Mouse (Mus musculus) heart, embryonic 11.5 days (tissue): Measurements from ENCODE around the gene Olfr722. TPM values are rescaled to one million over a fixed set of nuclear protein-coding genes. Genes with fewer than 3 reads are reported as not detected.
"Not testable (repeated sequence)": the region's sequence is repeated elsewhere in the genome, so short reads cannot be mapped to it uniquely, and the experiment has no call there.

Experiments used
- ATAC-seq: fragments of 200-750 bp; cut with Nextera tagmentation; replicated peaks from 2 replicates; pipeline ENCODE4 v1.8.0; 2017; ENCODE audit warnings: moderate library complexity; ENCODE audit not compliant: insufficient number of reproducible peaks, low FRiP score, low TSS enrichment
- H3K27ac ChIP-seq: fragments of 300-500 bp; sonication (generic); 2 replicates; pipeline ENCODE4 v1.5.1; 2014; ENCODE audit warnings: mild to moderate bottlenecking, low read depth, low read length
- H3K27me3 ChIP-seq: fragments of 300-500 bp; sonication (generic); 2 replicates; pipeline ENCODE4 v1.6.1; 2014; ENCODE audit warnings: mild to moderate bottlenecking, low read length, mixed read lengths; ENCODE audit not compliant: control insufficient read depth, insufficient read depth
- H3K36me3 ChIP-seq: fragments of 300-500 bp; sonication (generic); 2 replicates; pipeline ENCODE4 v1.6.1; 2014; ENCODE audit warnings: mild to moderate bottlenecking, low read length, moderate library complexity, mixed read lengths; ENCODE audit not compliant: control insufficient read depth, insufficient read depth
- H3K4me1 ChIP-seq: fragments of 300-500 bp; sonication (generic); 2 replicates; pipeline ENCODE4 v1.6.1; 2014; ENCODE audit warnings: low read length; ENCODE audit not compliant: control insufficient read depth, insufficient read depth
- H3K4me2 ChIP-seq: fragments of 300-500 bp; sonication (generic); 2 replicates; pipeline ENCODE4 v1.6.1; 2014; ENCODE audit warnings: mild to moderate bottlenecking, moderate library complexity
- H3K4me3 ChIP-seq: fragments of 300-500 bp; sonication (generic); 2 replicates; pipeline ENCODE4 v1.5.1; 2014; ENCODE audit warnings: low read depth, low read length
- H3K9ac ChIP-seq: fragments of 300-500 bp; sonication (generic); 2 replicates; pipeline ENCODE4 v1.6.1; 2014; ENCODE audit warnings: mild to moderate bottlenecking, low read depth, low read length, moderate library complexity
- H3K9me3 ChIP-seq: fragments of 300-500 bp; sonication (generic); replicated peaks from 2 replicates; pipeline ENCODE4 v1.6.1; 2016; ENCODE audit warnings: low read length; ENCODE audit not compliant: control insufficient read depth
- polyA plus RNA-seq: library from polyadenylated mRNA; unstranded; fragments of >200 nt; fragmentation: Nextera tagmentation; extraction: Ambion mirVana; gene quantifications from 2 replicates; pipeline ENCODE4 v1.2.1, GENCODE M21; 2014

Gene Olfr722
- not detected in 2 replicates for polyA plus RNA-seq

GRCm38 (mm10) chr14:49901899-49902298, at the start of gene Olfr722:
Gene Olfr722 (minus strand): TSS chr14:49901999.
- no peaks in the 10 kb centered on the region for H3K4me1 ChIP-seq
- no peak within 1 kb of the TSS for H3K4me3 ChIP-seq
- H3K36me3 ChIP-seq: no peaks in the 10 kb centered on the region
- H3K9me3 ChIP-seq: no peaks in the 10 kb centered on the region
- ATAC-seq: no peak
- H3K27ac ChIP-seq: no peak within 1 kb of the TSS
- H3K27me3 ChIP-seq: no peaks in the 10 kb centered on the region
- H3K4me2 ChIP-seq: no peak within 1 kb of the TSS
- H3K9ac ChIP-seq: no peak within 1 kb of the TSS

GRCm38 (mm10) chr14:49931687-49932086, 29.9 kb upstream of the Olfr722 start, which contains the start of gene Olfr723:
Gene Olfr723 (minus strand): TSS chr14:49931787.
- H3K4me1 ChIP-seq, H3K27me3 ChIP-seq, H3K4me3 ChIP-seq, H3K27ac ChIP-seq, H3K9ac ChIP-seq, H3K9me3 ChIP-seq, H3K4me2 ChIP-seq, H3K36me3 ChIP-seq, ATAC-seq: not testable (repeated sequence)

- H3K9me3 ChIP-seq: no peaks in the 10 kb centered on the region
- H3K9ac ChIP-seq: no peak overlapping the region
- H3K27me3 ChIP-seq: no peaks in the 10 kb centered on the region
- no peaks in the 10 kb centered on the region for H3K36me3 ChIP-seq
- ATAC-seq: no peak
- no peak overlapping the region for H3K4me2 ChIP-seq
- no peak overlapping the region for H3K4me3 ChIP-seq
- no peak overlapping the region for H3K27ac ChIP-seq
- no peaks in the 10 kb centered on the region for H3K4me1 ChIP-seq
Observed at GRCm38 (mm10) chr14:49860387-49860786, 41.4 kb downstream of the Olfr722 start.

Other genes starting within 250 kb of the Olfr722 start
- gene Armh4, start 118.6 kb downstream of the Olfr722 start, polyA plus RNA-seq: 96.7 and 120 TPM in 2 replicates
- gene Olfr723, start 29.8 kb upstream of the Olfr722 start, polyA plus RNA-seq: not detected in 2 replicates
- gene Olfr724, start 61.3 kb upstream of the Olfr722 start, polyA plus RNA-seq: not detected in 2 replicates
- gene Olfr725, start 138.4 kb upstream of the Olfr722 start, polyA plus RNA-seq: not detected in 2 replicates
- not detected in 2 replicates for gene Olfr726, start 189.0 kb upstream of the Olfr722 start, polyA plus RNA-seq
- gene Olfr727, start 221.2 kb upstream of the Olfr722 start, polyA plus RNA-seq: not detected in 2 replicates
- gene Olfr728, start 240.7 kb upstream of the Olfr722 start, polyA plus RNA-seq: not detected in 2 replicates